Mouse (Mus musculus): Measurements from ENCODE around the gene 1500011B03Rik.

The 1500011B03Rik gene

DNA sequence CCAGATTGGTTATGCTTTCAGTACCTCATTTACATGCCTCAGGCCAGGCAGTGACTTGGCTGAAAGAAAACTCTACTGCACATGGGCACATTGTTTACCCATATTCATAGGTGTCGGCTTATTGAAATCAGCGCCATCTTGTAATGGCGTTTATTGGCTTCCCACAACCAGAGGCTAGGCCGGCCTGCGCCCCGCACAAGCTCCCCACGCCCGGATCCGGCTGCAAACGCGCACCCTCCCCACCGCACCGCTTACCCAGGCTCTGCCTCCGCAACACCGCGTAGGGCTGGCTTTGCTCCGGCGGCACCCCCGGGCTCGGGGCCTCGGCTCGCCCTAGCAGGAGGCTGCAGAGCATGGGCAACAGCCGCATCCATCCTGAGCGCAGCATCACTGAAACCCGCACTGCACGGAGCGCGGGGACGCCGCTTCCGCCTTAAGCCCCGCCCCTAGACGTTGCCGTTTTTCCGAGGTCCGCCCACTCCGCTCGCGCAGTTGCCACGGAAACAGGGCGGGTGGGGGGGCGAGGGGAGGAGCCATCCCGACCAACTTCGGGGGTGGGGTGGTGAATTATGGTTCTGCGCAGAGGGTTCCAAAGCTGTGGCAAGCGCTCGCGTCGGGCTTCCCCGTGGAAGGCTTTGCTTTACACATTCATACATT, 9.6 kb downstream of the 1500011B03Rik start:
- in situ Hi-C loops (cut with MboI; ENCODE audit: low pct_unique_long_range_greater_than_20kb in 1 of 2, low sequenced_read_pairs in 2 of 2, unreplicated experiment in 1 of 2) = no loop called here

DNA sequence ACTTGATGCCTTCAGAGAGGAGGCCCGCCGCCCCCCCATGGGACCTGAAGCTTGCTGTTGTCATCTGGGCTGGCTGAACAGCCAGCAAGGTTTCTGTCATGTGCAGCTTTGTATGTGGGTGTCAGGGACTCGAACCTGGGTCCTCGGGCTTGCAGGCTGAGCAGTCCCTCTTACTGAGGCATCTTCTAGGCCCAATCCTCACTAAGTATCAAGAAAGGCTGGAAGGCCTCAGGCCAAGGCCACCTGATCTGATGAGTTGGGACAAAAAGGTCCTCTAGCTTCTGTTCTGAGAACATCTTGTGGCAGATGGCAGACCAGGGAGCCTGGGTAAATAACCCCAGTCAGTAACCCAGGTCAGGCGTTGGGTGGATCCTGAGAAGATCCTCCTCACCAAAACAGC, 13.4 kb downstream of the 1500011B03Rik start:
- in situ Hi-C loops (cut with MboI; ENCODE audit: low pct_unique_long_range_greater_than_20kb in 1 of 2, low sequenced_read_pairs in 2 of 2, unreplicated experiment in 1 of 2) = no loop called here

DNA sequence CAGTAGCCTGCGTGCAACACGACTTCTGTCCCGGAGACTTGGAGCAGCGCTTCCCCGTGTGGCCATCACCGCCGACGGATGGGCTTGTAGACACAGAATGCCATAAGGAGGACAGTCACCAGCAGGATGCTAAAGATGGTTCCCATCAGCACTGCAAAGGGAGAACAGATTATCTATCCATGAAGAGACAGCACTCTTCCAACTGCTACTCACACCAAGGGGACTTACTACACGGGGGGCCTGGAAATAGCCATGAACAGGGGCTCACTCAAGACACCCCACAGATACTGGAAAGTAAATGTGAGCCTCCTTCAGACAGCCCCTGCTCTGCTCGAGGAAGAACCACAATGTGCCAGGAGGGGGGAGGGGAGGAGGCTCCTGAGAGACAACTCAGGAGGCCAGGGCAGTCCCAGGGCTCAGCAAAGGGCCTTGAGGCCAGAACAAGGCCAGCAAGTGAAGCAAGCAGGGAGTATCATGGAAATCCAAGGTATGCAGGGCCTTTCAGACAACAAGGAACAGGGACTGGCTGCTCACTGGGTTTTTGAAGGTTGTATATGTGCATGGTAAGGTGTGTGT, 14.0 kb downstream of the 1500011B03Rik start:
- in situ Hi-C loops (cut with MboI; ENCODE audit: low pct_unique_long_range_greater_than_20kb in 1 of 2, low sequenced_read_pairs in 2 of 2, unreplicated experiment in 1 of 2) = no loop called here

DNA sequence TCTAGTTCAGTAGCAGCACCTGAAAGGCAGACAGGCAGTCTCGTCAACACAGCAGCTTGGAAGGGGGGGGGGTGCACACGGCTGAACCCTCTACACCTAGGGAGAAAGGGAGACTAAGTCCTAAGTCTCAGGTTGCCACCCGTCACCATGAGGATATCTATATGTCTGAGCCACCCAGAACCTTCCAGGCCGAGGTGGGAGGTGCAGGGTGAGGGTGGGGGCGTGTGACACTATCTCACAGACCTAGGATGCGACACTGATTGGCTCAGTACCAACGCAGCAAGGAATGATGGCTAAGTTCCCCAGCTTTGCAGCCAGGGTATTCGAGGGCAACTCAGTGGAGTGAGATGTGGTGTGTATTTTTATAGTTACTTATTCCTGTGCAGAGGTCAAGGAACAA, 14.9 kb downstream of the 1500011B03Rik start:
- in situ Hi-C loops (cut with MboI; ENCODE audit: low pct_unique_long_range_greater_than_20kb in 1 of 2, low sequenced_read_pairs in 2 of 2, unreplicated experiment in 1 of 2) = no loop called here

DNA sequence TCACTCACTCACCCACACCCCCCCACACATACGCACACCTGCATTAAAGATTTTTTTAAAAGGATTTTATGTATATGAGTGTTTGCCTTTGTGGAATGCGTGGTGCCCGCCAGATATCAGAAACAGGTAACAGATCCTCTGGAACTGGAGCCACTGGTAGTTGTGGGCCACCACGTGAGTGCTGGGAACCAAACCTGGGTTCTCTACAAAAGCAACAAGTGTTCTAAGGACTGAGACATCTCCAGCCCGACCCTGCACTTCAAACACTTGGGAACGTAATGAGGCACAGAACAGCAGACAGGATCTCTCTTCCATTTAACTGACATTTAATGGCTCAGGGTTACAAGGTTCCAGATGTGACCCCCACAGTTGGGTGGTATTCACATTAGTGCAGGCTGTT, 15.4 kb downstream of the 1500011B03Rik start:
- in situ Hi-C loops (cut with MboI; ENCODE audit: low pct_unique_long_range_greater_than_20kb in 1 of 2, low sequenced_read_pairs in 2 of 2, unreplicated experiment in 1 of 2) = no loop called here

DNA sequence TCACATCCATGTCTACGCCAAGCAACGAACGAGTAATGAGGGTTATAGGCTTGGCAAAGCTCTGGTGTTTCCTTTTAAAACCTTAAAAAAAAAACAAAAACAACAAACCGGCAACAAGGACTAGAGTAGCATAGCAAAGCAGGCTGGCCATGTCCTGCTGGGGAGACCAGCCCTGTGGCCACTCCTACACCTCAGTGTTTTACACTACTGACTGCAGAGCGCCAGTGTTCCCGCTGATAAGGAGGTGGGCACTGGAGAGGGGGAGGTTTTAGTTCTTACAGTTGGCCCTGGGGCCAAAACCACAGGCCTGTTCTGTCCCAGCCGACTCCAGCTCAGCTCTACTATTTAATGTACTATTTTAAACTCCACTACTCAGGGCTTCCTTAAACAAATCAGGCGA, 15.8 kb downstream of the 1500011B03Rik start:
- in situ Hi-C loops (cut with MboI; ENCODE audit: low pct_unique_long_range_greater_than_20kb in 1 of 2, low sequenced_read_pairs in 2 of 2, unreplicated experiment in 1 of 2) = no loop called here

DNA sequence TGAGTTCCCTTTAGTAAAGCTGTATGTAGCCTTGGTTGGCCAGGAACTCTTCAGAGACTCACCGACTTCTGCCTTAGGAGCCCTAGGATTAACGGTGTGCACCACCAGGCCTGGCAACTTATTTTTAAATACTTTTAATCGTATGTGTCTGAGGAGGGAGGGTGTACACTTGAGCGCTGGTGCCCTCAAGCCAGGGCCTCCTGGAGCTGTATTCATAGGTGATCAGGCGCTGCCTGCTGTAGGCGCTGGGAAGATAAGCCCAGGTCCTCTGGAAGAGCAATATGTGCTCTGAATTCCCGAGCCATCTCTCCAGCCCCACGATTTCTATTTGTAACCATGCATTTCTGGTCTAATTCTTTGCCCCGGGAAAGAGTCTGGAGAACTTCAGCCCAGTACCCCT, 16.2 kb downstream of the 1500011B03Rik start:
- in situ Hi-C loops (cut with MboI; ENCODE audit: low pct_unique_long_range_greater_than_20kb in 1 of 2, low sequenced_read_pairs in 2 of 2, unreplicated experiment in 1 of 2) = no loop called here

DNA sequence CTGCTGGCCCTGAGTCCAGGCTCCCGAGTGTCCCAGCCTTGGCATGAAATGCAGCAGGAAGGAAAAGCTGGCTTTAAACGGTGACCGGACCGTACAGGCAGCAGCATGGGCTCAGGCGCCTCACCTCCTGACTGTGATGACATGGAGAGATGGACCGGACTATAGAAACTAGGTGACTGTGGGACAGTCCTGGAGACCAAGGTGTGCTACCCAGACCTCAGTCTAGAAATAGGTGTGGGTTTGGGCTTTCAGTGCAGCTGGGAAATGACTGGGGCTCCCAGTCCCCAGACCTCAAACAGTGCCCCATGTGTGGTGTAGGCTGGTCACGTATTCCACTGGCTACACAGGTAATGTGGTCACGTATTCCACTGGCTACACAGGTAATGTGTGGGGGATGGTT, 16.6 kb downstream of the 1500011B03Rik start:
- in situ Hi-C loops (cut with MboI; ENCODE audit: low pct_unique_long_range_greater_than_20kb in 1 of 2, low sequenced_read_pairs in 2 of 2, unreplicated experiment in 1 of 2) = no loop called here

DNA sequence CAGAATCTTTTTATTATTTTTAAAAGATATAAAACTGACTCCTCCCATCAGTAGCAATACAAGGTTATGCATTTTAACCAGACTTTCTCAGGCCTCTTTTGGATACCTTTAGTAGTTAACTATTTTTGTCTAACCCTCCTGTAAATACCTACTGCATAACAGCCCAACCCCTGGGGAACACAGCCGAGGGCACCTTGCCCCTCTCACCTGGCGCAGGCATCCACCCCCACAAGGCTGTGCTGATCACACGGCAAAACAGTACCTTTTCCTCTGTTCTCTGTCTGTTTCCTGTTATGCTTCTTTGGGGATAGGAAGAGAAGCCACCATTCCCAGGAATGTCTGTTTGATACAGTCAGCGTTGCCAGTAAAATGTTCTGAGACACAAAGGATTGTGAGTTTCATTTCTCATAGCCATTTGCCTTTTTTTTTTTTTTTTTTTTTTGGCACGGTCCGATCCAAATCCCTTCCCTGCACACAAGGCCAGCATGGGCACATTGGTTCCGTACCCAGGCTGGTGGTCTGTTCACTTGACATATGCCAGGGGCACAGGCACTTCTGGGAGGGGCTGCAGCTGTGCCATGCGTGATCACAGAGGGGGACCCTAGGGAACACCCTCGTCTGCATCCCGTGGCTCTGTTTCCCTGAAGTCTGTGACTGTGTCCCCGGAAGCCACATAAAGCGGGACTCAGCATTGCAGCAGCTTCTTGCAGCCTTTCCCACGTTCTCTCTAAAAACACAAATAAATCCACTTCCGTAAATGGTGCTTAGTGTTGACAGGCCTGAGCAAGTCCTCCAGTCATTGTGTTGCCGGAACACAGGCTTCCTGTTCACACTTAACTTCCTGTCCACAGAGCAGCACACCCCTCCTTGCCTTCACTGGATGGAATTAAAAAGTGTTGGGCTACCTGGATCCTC, 17.6 kb downstream of the 1500011B03Rik start:
- in situ Hi-C loops (cut with MboI; ENCODE audit: low pct_unique_long_range_greater_than_20kb in 1 of 2, low sequenced_read_pairs in 2 of 2, unreplicated experiment in 1 of 2) = no loop called here

DNA sequence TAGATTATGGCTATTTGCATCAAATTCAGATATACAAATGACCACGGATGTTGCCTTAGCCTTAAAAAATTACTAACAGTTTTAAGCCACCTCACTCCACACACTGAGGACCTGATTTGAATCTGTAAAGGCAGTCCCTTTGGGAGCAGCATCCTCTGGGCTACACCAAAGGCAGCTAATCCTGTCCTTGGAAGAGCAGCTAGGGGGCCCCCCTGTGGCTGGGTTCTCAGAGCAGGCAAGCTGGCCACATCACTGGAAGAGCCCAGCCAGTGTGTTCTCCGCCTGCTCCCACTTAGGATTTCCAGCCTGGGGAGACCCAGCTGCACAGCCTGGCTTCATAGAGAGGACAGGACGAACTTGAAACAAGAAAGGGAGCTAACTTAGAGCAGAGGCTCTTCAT, 18.3 kb downstream of the 1500011B03Rik start:
- in situ Hi-C loops (cut with MboI; ENCODE audit: low pct_unique_long_range_greater_than_20kb in 1 of 2, low sequenced_read_pairs in 2 of 2, unreplicated experiment in 1 of 2) = no loop called here

DNA sequence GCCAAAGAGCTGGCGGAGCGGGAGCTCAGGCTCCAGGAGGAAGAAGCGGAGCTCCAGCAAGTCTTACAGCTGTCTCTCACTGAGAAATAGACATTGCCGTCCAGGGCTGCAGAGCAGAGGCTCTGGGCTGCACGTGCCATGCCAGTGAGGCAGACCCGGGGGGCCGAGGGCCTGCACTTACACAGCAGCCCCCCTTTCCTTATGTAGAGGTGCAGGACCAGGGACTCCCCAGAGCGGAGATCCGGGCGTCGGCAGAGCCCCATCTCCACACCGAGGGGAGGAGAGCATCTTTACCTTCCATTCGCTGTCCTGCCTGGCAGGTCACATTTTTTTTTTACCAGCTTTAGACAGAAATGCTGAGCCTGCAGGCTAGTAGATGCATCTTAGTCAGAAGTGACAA, 18.9 kb downstream of the 1500011B03Rik start:
- in situ Hi-C loops (cut with MboI; ENCODE audit: low pct_unique_long_range_greater_than_20kb in 1 of 2, low sequenced_read_pairs in 2 of 2, unreplicated experiment in 1 of 2) = no loop called here

DNA sequence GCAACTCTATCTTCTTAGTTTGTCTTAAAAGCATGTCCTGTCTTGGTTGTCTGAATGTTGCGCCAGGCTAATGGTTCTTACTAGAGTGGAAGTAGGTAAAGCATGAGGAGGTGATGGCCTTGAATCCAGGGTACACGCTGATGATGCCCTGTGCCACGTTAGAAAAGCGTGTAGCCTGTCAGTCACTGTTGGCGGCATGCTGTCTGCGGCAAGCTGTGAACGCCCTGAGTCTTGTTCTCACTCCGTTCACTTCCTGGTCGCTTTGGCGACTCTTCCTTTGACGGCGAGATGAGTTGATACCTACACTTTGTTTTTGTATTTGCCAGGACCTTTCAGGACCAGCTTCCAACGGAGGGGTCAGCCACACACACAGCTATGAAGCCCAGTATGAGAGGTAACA, 20.0 kb downstream of the 1500011B03Rik start:
- in situ Hi-C loops (cut with MboI; ENCODE audit: low pct_unique_long_range_greater_than_20kb in 1 of 2, low sequenced_read_pairs in 2 of 2, unreplicated experiment in 1 of 2) = no loop called here

DNA sequence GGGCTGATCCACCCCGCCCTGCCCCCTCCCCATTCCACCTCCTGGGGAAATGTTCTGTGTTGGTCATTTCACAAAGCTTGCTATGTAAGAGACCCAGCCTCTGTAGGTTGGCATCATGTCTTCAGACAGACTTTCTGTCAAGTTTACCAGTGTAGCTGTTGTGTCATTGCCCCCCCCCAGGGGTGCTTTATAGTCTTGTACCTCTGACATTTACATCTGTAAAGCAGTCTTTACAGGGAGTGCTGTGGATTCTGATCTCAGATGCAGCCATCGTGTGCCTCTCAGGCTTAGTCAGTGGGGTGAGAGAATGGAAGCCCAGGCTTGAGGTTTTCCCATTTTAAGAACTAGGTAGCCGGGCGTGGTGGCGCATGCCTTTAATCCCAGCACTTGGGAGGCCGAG, 21.4 kb downstream of the 1500011B03Rik start:
- in situ Hi-C loops (cut with MboI; ENCODE audit: low pct_unique_long_range_greater_than_20kb in 1 of 2, low sequenced_read_pairs in 2 of 2, unreplicated experiment in 1 of 2) = no loop called here

DNA sequence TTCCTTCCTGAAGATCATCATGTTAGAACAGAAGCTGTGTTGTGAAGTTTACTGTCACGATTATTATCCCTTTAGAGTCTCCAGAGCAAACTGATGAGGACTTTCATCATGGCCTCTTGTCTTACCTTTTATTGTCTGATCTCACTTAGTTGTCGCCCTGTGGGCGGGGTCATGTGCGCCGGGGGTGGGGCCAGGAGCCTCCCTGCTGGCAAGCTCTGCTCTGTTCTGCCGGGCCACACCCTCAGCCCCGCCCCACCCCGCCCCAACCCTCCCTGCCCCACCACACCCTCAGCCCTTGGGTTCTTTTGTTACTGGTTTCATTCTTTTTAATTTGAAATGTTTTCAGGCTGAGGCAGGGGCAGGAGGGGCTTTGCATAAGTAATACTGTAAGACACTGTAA, 22.2 kb downstream of the 1500011B03Rik start:
- in situ Hi-C loops (cut with MboI; ENCODE audit: low pct_unique_long_range_greater_than_20kb in 1 of 2, low sequenced_read_pairs in 2 of 2, unreplicated experiment in 1 of 2) = no loop called here

DNA sequence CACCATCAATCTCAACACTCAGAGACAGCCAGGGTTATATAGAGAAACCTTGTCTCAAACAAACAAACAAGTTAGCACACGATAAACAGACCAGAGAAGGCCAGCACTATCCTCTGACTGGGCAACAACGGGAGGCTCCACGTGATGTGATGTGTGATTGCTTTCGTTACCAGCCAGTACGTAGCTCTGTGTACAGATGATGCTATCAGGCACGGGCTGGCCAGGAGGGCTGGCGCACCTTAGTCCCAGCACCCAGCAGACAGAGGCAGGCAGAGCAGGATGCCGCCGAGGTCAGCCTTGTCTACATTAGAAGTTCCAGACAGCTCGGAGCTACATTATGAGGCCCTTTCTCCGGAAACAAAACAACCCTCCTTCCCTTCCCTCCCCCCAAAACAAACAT, 23.4 kb downstream of the 1500011B03Rik start:
- in situ Hi-C loops (cut with MboI; ENCODE audit: low pct_unique_long_range_greater_than_20kb in 1 of 2, low sequenced_read_pairs in 2 of 2, unreplicated experiment in 1 of 2) = no loop called here

DNA sequence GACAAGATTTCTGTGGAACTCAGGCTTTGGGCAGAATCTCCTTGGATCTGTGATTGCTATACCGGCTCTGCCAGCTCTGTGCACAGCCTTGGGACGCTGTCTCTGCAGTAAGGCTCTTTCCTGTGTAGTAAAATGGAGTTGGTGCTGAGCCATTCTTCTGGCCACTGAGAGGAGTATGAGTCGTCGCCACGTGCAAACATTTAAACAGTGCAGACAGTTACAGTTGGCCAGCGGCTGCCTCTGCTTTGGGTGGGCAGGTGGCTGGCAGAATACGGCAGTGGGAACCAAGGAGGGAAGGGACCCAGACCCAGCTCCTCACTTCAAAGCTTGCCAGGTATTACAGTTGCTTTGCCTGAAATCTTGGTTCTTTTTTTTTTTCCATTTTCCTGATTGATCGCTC, 26.0 kb downstream of the 1500011B03Rik start:
- in situ Hi-C loops (cut with MboI; ENCODE audit: low pct_unique_long_range_greater_than_20kb in 1 of 2, low sequenced_read_pairs in 2 of 2, unreplicated experiment in 1 of 2) = no loop called here

DNA sequence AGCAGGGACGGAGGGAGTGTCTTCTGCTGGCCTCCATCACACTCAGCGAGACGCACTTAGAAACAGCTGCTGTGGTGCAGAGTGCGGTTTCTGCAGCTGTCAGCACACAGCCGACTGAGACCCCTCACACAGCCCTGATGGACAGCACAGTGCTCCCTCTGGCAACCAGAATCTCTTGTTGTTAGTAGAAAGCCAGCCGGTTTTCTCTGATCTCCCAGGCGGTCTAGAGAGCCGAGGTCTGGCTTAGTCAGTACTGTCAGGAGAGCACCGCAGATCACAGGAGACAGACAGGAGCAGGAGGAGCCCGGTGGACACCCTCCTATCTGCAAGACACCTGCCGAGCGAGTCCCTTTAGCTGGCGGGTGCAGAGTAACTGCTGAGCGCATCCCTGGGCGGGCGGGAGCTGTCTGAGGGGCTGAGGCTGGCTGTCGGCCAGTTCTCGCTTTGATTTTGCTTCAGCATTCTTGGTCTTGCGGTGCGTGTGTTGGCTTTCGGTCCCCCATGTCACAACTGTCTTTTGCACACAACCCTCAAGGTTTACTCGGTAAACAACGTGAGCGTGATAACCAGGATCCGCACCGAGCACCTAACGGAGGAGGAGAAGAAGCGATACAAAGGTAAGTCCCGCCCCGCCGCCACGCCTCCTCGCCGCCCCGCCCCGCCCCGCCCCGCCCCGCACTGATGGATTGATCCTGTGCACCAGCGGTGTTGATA, 26.8 kb downstream of the 1500011B03Rik start:
- in situ Hi-C loops (cut with MboI; ENCODE audit: low pct_unique_long_range_greater_than_20kb in 1 of 2, low sequenced_read_pairs in 2 of 2, unreplicated experiment in 1 of 2) = no loop called here

DNA sequence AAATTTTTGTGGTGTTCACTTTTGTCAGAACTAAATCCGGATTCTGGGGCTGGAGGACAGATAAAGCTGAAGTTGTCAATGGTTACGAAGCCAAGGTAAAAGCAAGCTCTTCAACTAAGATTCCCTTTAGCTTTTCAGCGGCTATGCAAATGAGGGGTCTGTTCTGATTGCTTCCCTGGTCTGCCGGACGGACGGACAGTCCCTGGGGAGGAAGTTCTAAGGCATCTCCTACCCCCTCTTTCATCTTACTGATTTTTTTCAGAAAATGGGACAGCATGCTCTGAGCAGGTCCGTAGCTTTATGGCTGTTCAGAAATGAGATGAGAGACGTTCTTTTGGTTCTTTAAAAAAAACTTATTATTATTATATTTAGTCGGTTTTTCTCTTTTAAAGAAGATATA, 27.6 kb downstream of the 1500011B03Rik start:
- in situ Hi-C loops (cut with MboI; ENCODE audit: low pct_unique_long_range_greater_than_20kb in 1 of 2, low sequenced_read_pairs in 2 of 2, unreplicated experiment in 1 of 2) = no loop called here

DNA sequence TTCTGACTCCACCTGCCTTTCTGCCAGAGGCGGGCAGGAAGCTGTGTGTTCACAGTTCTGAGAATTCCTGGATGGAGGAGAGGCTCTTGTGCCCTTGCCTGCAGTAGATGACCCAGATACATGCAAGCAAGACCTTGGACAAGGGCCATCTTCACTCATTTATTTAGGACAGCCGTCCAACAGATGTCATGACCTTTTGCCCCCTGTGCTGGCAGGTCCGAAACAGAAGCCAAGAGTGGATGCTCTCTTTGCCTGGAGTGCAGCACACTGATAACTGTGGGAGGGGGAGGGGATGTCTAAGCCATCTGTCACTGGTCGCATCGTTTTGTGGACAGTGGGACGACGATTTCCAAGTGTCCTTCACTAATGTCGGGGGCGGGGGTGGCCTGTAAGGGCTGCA, 28.0 kb downstream of the 1500011B03Rik start:
- in situ Hi-C loops (cut with MboI; ENCODE audit: low pct_unique_long_range_greater_than_20kb in 1 of 2, low sequenced_read_pairs in 2 of 2, unreplicated experiment in 1 of 2) = no loop called here
